Mouse (Mus musculus) liver, embryonic 14.5 days (tissue): Measurements from ENCODE around the gene Zbed6.

ENCODE experiments used
- CTCF ChIP-seq: IDR thresholded peaks from 2 replicates; pipeline ENCODE4 v1.5.1; 2016; ENCODE audit warnings: antibody characterized with exemption, low read depth, control low read depth
- EP300 ChIP-seq: IDR thresholded peaks from 2 replicates; pipeline ENCODE4 v1.6.1; 2016; ENCODE audit warnings: antibody characterized with exemption, low read depth

DNA sequence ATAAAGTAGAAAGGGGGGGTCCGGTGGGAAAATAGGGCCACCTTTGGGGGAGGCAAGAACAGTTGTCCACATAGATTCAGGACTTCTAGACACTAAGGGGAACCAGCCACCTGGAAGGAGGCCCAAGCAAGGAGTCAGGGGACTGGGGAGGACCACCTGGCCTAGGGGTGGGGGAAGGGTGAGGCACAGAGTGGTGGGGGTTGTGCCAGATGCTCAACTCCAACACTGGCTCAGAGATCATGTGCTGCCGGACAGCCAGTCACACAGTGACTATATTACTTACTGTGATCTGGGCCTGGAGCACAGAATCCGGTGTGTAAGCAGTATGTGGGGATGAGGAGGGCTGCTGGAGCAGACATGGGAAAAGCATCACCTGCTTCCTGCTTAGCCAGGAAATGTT, 48.6 kb upstream of the Zbed6 start:
- no peak for TF ChIP-seq CTCF
- no peak for TF ChIP-seq EP300
